18 mouse cellular contexts compared by ENCODE assay signal in genomic region chr10:20372046-20372445, GRCm38 (mm10). TPM values are rescaled to one million over a fixed set of nuclear protein-coding genes. Genes with fewer than 3 reads are reported as not detected.
DNase-seq lines count a peak whose midpoint lies in the region; ATAC-seq and TF ChIP-seq lines count a peak whose summit lies in the region.
"Had no signal": no experiment of that assay in that cellular context is flagged by ENCODE, and none has a peak within 500 bp of the region (broad histone marks: within the 10 kb centered on the region; RNA-seq: fewer than 3 reads in every experiment).

No protein-coding gene starts in this region.

- peak; percentile 39 for TF ChIP-seq CTCF in liver, postnatal 0 days (IDR thresholded peaks at IDR 0.05; ENCODE audit: low read depth)

- H3K4me3 ChIP-seq in liver, postnatal 0 days (ENCODE audit: low read depth, low read length), result no peak overlapping the region
- H3K4me3 ChIP-seq: embryonic facial prominence, embryonic 13.5 days; heart, embryonic 13.5 days; liver, embryonic 15.5 days; midbrain, embryonic 15.5 days had no signal

- WGBS in liver, postnatal 0 days (ENCODE audit: insufficient replicate concordance), result 87% methylated on average over 5 of the region's 5 CpGs

- no peak overlapping the region for H3K27ac ChIP-seq in liver, postnatal 0 days (ENCODE audit: low read depth)
- H3K27ac ChIP-seq: embryonic facial prominence, embryonic 13.5 days; heart, embryonic 13.5 days; hindbrain, postnatal 0 days; liver, embryonic 15.5 days; midbrain, embryonic 15.5 days had no signal

- H3K9ac ChIP-seq in liver, postnatal 0 days (replicated peaks), result no peak overlapping the region
- H3K9ac ChIP-seq: embryonic facial prominence, embryonic 13.5 days; heart, embryonic 13.5 days; liver, embryonic 15.5 days; midbrain, embryonic 15.5 days had no signal

- no peaks in the 10 kb centered on the region for H3K27me3 ChIP-seq in liver, postnatal 0 days (ENCODE audit: insufficient read depth, low read length)
- H3K27me3 ChIP-seq: embryonic facial prominence, embryonic 13.5 days; heart, embryonic 13.5 days; liver, embryonic 15.5 days; midbrain, embryonic 15.5 days had no signal

- H3K9me3 ChIP-seq in liver, postnatal 0 days (ENCODE audit: low read length), result no peaks in the 10 kb centered on the region
- H3K9me3 ChIP-seq: liver, embryonic 15.5 days; midbrain, embryonic 15.5 days had no signal

- H3K36me3 ChIP-seq in liver, postnatal 0 days (replicated peaks; ENCODE audit: insufficient read depth, low read length), result no peaks in the 10 kb centered on the region
- H3K36me3 ChIP-seq: embryonic facial prominence, embryonic 13.5 days; liver, embryonic 15.5 days; midbrain, embryonic 15.5 days had no signal

- intact Hi-C loops in heart, postnatal 36 days (cut with DNase I), result no loop called here

- no peak overlapping the region for H3K4me2 ChIP-seq in liver, postnatal 0 days (ENCODE audit: low read depth, low read length)
- H3K4me2 ChIP-seq: embryonic facial prominence, embryonic 13.5 days; heart, embryonic 13.5 days; liver, embryonic 15.5 days; midbrain, embryonic 15.5 days had no signal

- peak; percentile 61 for DNase-seq in heart, adult 11 months
- DNase-seq in heart, postnatal 36 days, result no peak
- DNase-seq in liver, postnatal 0 days, result no peak
- DNase-seq in liver (no peak), 416B (ENCODE audit: low read depth) (peak; percentile 18), ES-CJ7 (ENCODE audit: low read depth, low spot score) (peak; percentile 49)
- DNase-seq in adrenal gland, adult 18-20 months (ENCODE audit: low spot score in 2 of 2), result no peak
- no peak for DNase-seq in frontal cortex, postnatal 36 days (ENCODE audit: low spot score in 2 of 2)
- DNase-seq: cerebellum, adult 9-10 months; gastrocnemius, postnatal 36 days; heart, postnatal 4 days; layer of hippocampus, postnatal 36 days; thymus, adult 2 months had no signal

- no peak for TF ChIP-seq EP300 in liver, postnatal 0 days (IDR thresholded peaks at IDR 0.05; ENCODE audit: low read depth)

- ATAC-seq in liver, postnatal 0 days, result no peak
- ATAC-seq: hindbrain, postnatal 0 days; midbrain, embryonic 15.5 days had no signal

- no peaks in the 10 kb centered on the region for H3K4me1 ChIP-seq in liver, postnatal 0 days (ENCODE audit: insufficient read depth)
- H3K4me1 ChIP-seq: embryonic facial prominence, embryonic 13.5 days; heart, embryonic 13.5 days; liver, embryonic 15.5 days; midbrain, embryonic 15.5 days had no signal

RNA-seq across cellular contexts. Expression of gene Mtfr2, which starts 24.5 kb away (rescaled TPM):
- total RNA-seq in heart, postnatal 36 days (2021), result under 1 TPM; 0.14 to 0.31 TPM
- 1.3 and 1.5 TPM in 2 replicates for polyA plus RNA-seq in liver, postnatal 0 days (2015; fragmentation: Nextera tagmentation; extraction: Ambion mirVana)
- under 1 TPM; 0.54 to 0.63 TPM for total RNA-seq in adrenal gland, adult 18-20 months (2021)
- total RNA-seq: hindbrain, postnatal 0 days had no signal

RNA-seq across cellular contexts. Expression of gene Bclaf1, which starts 59.8 kb away (rescaled TPM):
- 10 to 100 TPM; 59.5 to 64.9 TPM for total RNA-seq in heart, postnatal 36 days (2021)
- polyA plus RNA-seq in liver, postnatal 0 days (2015; fragmentation: Nextera tagmentation; extraction: Ambion mirVana), result 27.0 and 33.8 TPM in 2 replicates
- 100 to 1,000 TPM in 1 of 2 experiments, 10 to 100 TPM in 1; 83.8 to 128 TPM for total RNA-seq in adrenal gland, adult 18-20 months (2021)

Comparison
In these comparisons a context has a peak if more than half of its experiments do, and no peak if none do; other contexts are left out.
1. DNase-seq: peak in heart, adult 11 months (single experiment), 416B (single experiment) and ES-CJ7 (single experiment); none in heart, postnatal 36 days (0 of 2), liver, postnatal 0 days (single experiment), liver (single experiment), adrenal gland, adult 18-20 months (0 of 2) and frontal cortex, postnatal 36 days (0 of 2).